Mouse (Mus musculus): ENCODE results near the gene Galk1. TPM values are rescaled to one million over a fixed set of nuclear protein-coding genes. Genes with fewer than 3 reads are reported as not detected.

Galk1 gene
- polyA plus RNA-seq, 1 experiment from 2014 or later: 192 TPM

- Histone ChIP-seq H3K36me3 (ENCODE audit: control insufficient read depth, insufficient read depth) (peaks cover 36% of the 10 kb centered on the region), H3K27me3 (ENCODE audit: control insufficient read depth, insufficient read depth, low read depth, low read length) (no peaks in the 10 kb centered on the region), H3K9me3 (replicated peaks; ENCODE audit: control insufficient read depth, low read length) (no peaks in the 10 kb centered on the region), H3K4me1 (ENCODE audit: control insufficient read depth, low read depth, low read length) (peaks cover 6% of the 10 kb centered on the region), H3K4me2 (ENCODE audit: low read depth, low read length) (no peak overlapping the region), H3K4me3 (ENCODE audit: low read depth, low read length) (no peak overlapping the region), H3K27ac (ENCODE audit: low read length) (no peak overlapping the region), H3K9ac (ENCODE audit: low read depth, low read length) (no peak overlapping the region)
- WGBS (ENCODE audit: insufficient replicate concordance): 88% methylated on average over 9 of the region's 9 CpGs
- ATAC-seq (ENCODE audit: low read depth): no peak
These were observed 53.5 kb downstream of the Galk1 start for GRCm38 (mm10) chr11:115959018-115959417.

Other genes starting within 250 kb of the Galk1 start
- gene Tmem94, start 247.3 kb downstream of the Galk1 start, polyA plus RNA-seq (2015; fragmentation: Nextera tagmentation; extraction: Ambion mirVana): 8.9 and 10.4 TPM in 2 replicates
- 5.1 and 6.1 TPM in 2 replicates for gene Caskin2, start 199.1 kb downstream of the Galk1 start, polyA plus RNA-seq (2015; fragmentation: Nextera tagmentation; extraction: Ambion mirVana)
- 10.2 and 12.4 TPM in 2 replicates for gene Tsen54, start 198.0 kb downstream of the Galk1 start, polyA plus RNA-seq (2015; fragmentation: Nextera tagmentation; extraction: Ambion mirVana)
- 14.4 and 15.6 TPM in 2 replicates for gene Llgl2, start 188.7 kb downstream of the Galk1 start, polyA plus RNA-seq (2015; fragmentation: Nextera tagmentation; extraction: Ambion mirVana)
- gene Myo15b, start 154.3 kb downstream of the Galk1 start, polyA plus RNA-seq (2015; fragmentation: Nextera tagmentation; extraction: Ambion mirVana): 0.34 and 1.5 TPM in 2 replicates
- gene Smim5, start 112.8 kb downstream of the Galk1 start, polyA plus RNA-seq (2015; fragmentation: Nextera tagmentation; extraction: Ambion mirVana): 29.5 and 30.1 TPM in 2 replicates
- gene Smim6, start 100.7 kb downstream of the Galk1 start, polyA plus RNA-seq (2015; fragmentation: Nextera tagmentation; extraction: Ambion mirVana): 2.7 and 3.1 TPM in 2 replicates
- 13.6 and 16.2 TPM in 2 replicates for gene Sap30bp, start 79.4 kb downstream of the Galk1 start, polyA plus RNA-seq (2015; fragmentation: Nextera tagmentation; extraction: Ambion mirVana)
- gene Recql5, start 79.2 kb downstream of the Galk1 start, polyA plus RNA-seq (2015; fragmentation: Nextera tagmentation; extraction: Ambion mirVana): 7.9 and 8.9 TPM in 2 replicates
- gene Itgb4, start 38.0 kb downstream of the Galk1 start, polyA plus RNA-seq (2015; fragmentation: Nextera tagmentation; extraction: Ambion mirVana): 0.14 and 0.40 TPM in 2 replicates
- gene H3f3b, start 15.2 kb upstream of the Galk1 start, polyA plus RNA-seq (2015; fragmentation: Nextera tagmentation; extraction: Ambion mirVana): 527 and 601 TPM in 2 replicates
- 8.8 and 10.8 TPM in 2 replicates for gene Unk, start 17.6 kb upstream of the Galk1 start, polyA plus RNA-seq (2015; fragmentation: Nextera tagmentation; extraction: Ambion mirVana)
- 17.8 and 20.4 TPM in 2 replicates for gene Unc13d, start 65.2 kb upstream of the Galk1 start, polyA plus RNA-seq (2015; fragmentation: Nextera tagmentation; extraction: Ambion mirVana)
- gene Wbp2, start 74.3 kb upstream of the Galk1 start, polyA plus RNA-seq (2015; fragmentation: Nextera tagmentation; extraction: Ambion mirVana): 85.2 and 110 TPM in 2 replicates
- gene Trim47, start 114.5 kb upstream of the Galk1 start, polyA plus RNA-seq (2015; fragmentation: Nextera tagmentation; extraction: Ambion mirVana): 5.1 and 6.2 TPM in 2 replicates
- gene Trim65, start 118.4 kb upstream of the Galk1 start, polyA plus RNA-seq (2015; fragmentation: Nextera tagmentation; extraction: Ambion mirVana): 1.2 and 1.5 TPM in 2 replicates
- 44.4 and 44.7 TPM in 2 replicates for gene Mrpl38, start 126.1 kb upstream of the Galk1 start, polyA plus RNA-seq (2015; fragmentation: Nextera tagmentation; extraction: Ambion mirVana)
- 5.7 and 6.6 TPM in 2 replicates for gene Fbf1, start 155.4 kb upstream of the Galk1 start, polyA plus RNA-seq (2015; fragmentation: Nextera tagmentation; extraction: Ambion mirVana)
- 23.1 and 24.9 TPM in 2 replicates for gene Ten1, start 186.1 kb upstream of the Galk1 start, polyA plus RNA-seq (2015; fragmentation: Nextera tagmentation; extraction: Ambion mirVana)
- 54.7 and 73.7 TPM in 2 replicates for gene Acox1, start 186.3 kb upstream of the Galk1 start, polyA plus RNA-seq (2015; fragmentation: Nextera tagmentation; extraction: Ambion mirVana)
- gene Evpl, start 225.4 kb upstream of the Galk1 start, polyA plus RNA-seq (2015; fragmentation: Nextera tagmentation; extraction: Ambion mirVana): 0.05 and 0.08 TPM in 2 replicates